Mouse (Mus musculus): ENCODE results near the gene Twist1. TPM values are rescaled to one million over a fixed set of nuclear protein-coding genes. Genes with fewer than 3 reads are reported as not detected.

Twist1 gene
- polyA plus RNA-seq, 1 experiment from 2014 or later, result 0.14 TPM

DNA sequence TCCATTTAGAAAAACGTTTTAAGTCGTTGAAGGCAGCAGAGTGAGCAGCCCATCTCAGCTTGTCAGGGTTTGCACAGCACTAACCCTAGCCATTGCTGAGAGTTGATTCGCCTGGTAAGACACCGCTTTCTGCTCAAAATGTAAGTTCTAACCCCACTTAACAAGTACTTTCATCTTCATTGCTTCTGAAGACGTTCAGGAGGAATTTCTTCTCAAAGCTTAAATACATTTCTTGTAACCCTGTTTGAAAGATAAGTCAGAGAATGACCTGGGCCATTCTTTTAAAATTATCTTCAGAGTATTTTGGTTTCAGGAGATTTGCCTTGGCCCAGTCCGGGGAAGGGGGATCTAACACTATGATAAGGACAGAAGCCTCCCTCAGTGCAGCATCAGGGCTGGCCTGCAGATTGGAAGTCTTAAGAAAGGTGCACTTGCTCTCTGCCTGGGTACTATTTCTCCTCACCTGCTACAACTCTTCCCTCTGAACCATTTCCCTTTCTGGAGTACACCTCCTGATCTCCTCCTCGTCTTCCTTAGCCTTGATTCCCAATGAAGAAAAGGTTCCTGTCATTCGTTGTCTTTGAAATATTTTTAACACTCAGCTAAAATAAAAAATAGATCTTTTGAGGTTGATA, 2.4 kb upstream of the Twist1 start:
- DNase-seq (ENCODE audit: low spot score), result no peak

GRCm38 (mm10) chr12:33955606-33956295, 1.7 kb upstream of the Twist1 start:
- no peak overlapping the region for H3K4me3 ChIP-seq (ENCODE audit: low read depth, low read length)
- WGBS, result 5% methylated on average over 26 of the region's 28 CpGs

More for the DNA sequence above, 2.4 kb upstream of the Twist1 start:
- Histone ChIP-seq H3K4me2 (replicated peaks; ENCODE audit: low read depth, low read length) (no peak overlapping the region), H3K4me3 (ENCODE audit: low read depth, low read length) (no peak overlapping the region), H3K4me1 (ENCODE audit: insufficient read depth, low read depth, low read length) (no peaks in the 10 kb centered on the region), H3K27ac (ENCODE audit: low read length) (no peak overlapping the region), H3K9ac (replicated peaks; ENCODE audit: low read depth) (no peak overlapping the region), H3K36me3 (ENCODE audit: insufficient read depth, low read length) (no peaks in the 10 kb centered on the region), H3K9me3 (ENCODE audit: low read length) (no peaks in the 10 kb centered on the region), H3K27me3 (replicated peaks; ENCODE audit: insufficient read depth, low read length) (peaks cover 53% of the 10 kb centered on the region)
- WGBS, result 21% methylated on average over 8 of the region's 8 CpGs
- ATAC-seq, result no peak
- TF ChIP-seq EP300 (IDR thresholded peaks at IDR 0.05) (no peak), CTCF (IDR thresholded peaks at IDR 0.05) (no peak)

DNA sequence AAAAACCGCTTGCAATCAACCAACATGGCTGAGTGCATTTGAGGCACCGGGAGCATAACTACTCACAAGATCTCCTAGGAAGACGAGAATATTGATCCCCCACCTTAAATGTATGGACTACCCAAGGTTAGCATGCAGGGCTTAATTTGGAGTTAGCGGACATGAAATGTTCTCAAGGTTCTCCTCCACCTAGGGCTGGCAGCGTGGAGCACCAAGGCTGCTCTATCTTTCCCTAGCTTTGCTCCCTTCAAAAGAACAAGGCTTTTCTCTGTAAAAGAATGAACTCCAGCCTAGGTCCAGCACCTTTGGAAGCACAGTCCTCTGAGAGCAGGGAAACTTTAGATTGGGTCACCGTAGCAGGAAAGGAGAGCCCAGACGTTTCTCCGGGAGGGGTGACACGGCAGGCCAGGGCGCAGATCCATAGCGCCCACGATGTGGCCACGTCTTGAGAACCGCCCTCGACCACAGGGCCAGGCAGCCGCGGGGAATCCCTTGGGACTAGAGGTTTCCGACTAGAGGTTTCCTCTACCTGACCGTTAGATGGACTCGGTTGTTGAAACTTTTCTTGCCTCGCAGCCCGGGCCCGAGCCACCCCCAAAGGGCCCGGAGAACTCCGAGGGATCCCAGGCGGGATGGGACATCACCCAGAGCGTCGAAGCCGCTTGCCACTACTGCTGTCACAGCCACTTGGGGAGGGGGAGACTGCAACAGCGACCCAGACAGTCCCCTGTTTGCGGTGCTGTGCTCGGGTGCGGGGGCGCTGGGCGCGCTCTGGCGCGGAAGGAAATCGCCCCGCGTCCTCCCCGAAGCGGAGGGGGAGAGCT, 683 bp upstream of the Twist1 start:
- ATAC-seq, result no peak
- Histone ChIP-seq H3K4me2 (replicated peaks; ENCODE audit: low read depth, low read length) (peak overlapping the region; percentile 91), H3K36me3 (ENCODE audit: insufficient read depth, low read length) (no peaks in the 10 kb centered on the region), H3K27me3 (replicated peaks; ENCODE audit: insufficient read depth, low read length) (peaks cover 68% of the 10 kb centered on the region), H3K27ac (ENCODE audit: low read length) (no peak overlapping the region), H3K9me3 (ENCODE audit: low read length) (no peaks in the 10 kb centered on the region), H3K4me3 (ENCODE audit: low read depth, low read length) (peak overlapping the region; percentile 52), H3K9ac (replicated peaks; ENCODE audit: low read depth) (no peak overlapping the region), H3K4me1 (ENCODE audit: insufficient read depth, low read depth, low read length) (no peaks in the 10 kb centered on the region)
- no peak for DNase-seq (ENCODE audit: low spot score)
- 2% methylated on average over 37 of the region's 43 CpGs for WGBS
- TF ChIP-seq CTCF (IDR thresholded peaks at IDR 0.05) (no peak), EP300 (IDR thresholded peaks at IDR 0.05) (no peak)

More at GRCm38 (mm10) chr12:33955606-33956295, 1.7 kb upstream of the Twist1 start:
- TF ChIP-seq EP300 (IDR thresholded peaks at IDR 0.05), result no peak
- TF ChIP-seq CTCF (IDR thresholded peaks at IDR 0.05), result no peak
- Histone ChIP-seq H3K4me2 (replicated peaks; ENCODE audit: low read depth, low read length) (no peak overlapping the region), H3K36me3 (ENCODE audit: insufficient read depth, low read length) (no peaks in the 10 kb centered on the region), H3K27me3 (replicated peaks; ENCODE audit: insufficient read depth, low read length) (peaks cover 58% of the 10 kb centered on the region), H3K27ac (ENCODE audit: low read length) (no peak overlapping the region), H3K4me1 (ENCODE audit: insufficient read depth, low read depth, low read length) (no peaks in the 10 kb centered on the region), H3K9me3 (ENCODE audit: low read length) (no peaks in the 10 kb centered on the region), H3K9ac (replicated peaks; ENCODE audit: low read depth) (no peak overlapping the region)
- ATAC-seq (no peak), DNase-seq (ENCODE audit: low spot score) (no peak)

GRCm38 (mm10) chr12:33958241-33959194, 1.0 kb downstream of the Twist1 start:
- TF ChIP-seq EP300 (IDR thresholded peaks at IDR 0.05), result no peak
- no peak for TF ChIP-seq CTCF (IDR thresholded peaks at IDR 0.05)
- DNase-seq (ENCODE audit: low spot score), result no peak
- H3K4me3 ChIP-seq (ENCODE audit: low read depth, low read length), result peak overlapping the region; percentile 52
- H3K9me3 ChIP-seq (ENCODE audit: low read length), result no peaks in the 10 kb centered on the region
- H3K4me2 ChIP-seq (replicated peaks; ENCODE audit: low read depth, low read length), result peak overlapping the region; percentile 91
- 2% methylated on average over 49 of the region's 56 CpGs for WGBS
- no peak overlapping the region for H3K27ac ChIP-seq (ENCODE audit: low read length)
- ATAC-seq, result peak; percentile 27; the same call in 1 of the 2 replicates
- H3K9ac ChIP-seq (replicated peaks; ENCODE audit: low read depth), result no peak overlapping the region
- H3K4me1 ChIP-seq (ENCODE audit: insufficient read depth, low read depth, low read length), result no peaks in the 10 kb centered on the region
- H3K27me3 ChIP-seq (replicated peaks; ENCODE audit: insufficient read depth, low read length), result peaks cover 78% of the 10 kb centered on the region
- H3K36me3 ChIP-seq (ENCODE audit: insufficient read depth, low read length), result no peaks in the 10 kb centered on the region

DNA sequence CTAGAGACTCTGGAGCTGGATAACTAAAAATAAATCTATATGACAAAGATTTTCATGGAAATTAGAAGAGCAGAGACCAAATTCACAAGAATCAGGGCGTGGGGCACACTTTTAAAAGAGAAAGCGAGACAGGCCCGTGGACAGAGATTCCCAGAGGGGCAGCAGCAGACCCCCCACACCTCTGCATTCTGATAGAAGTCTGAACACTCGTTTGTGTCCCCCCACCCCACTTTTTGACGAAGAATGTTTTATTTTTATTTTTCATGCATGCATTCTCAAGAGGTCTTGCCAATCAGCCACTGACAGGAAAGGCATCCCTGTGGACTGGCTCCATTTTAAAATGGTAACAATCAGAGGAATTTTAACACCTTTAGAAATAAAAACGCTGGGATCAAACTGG, 1.7 kb downstream of the Twist1 start:
- no peak overlapping the region for H3K4me2 ChIP-seq (replicated peaks; ENCODE audit: low read depth, low read length)
- no peak for ATAC-seq
- 3% methylated on average over 6 of the region's 6 CpGs for WGBS
- H3K4me3 ChIP-seq (ENCODE audit: low read depth, low read length), result 0 out of 2 replicates have a peak overlapping the region, but pooled peaks have one; percentile 52
- TF ChIP-seq CTCF (IDR thresholded peaks at IDR 0.05) (no peak), EP300 (IDR thresholded peaks at IDR 0.05) (no peak)
- no peak overlapping the region for H3K27ac ChIP-seq (ENCODE audit: low read length)
- peaks cover 84% of the 10 kb centered on the region for H3K27me3 ChIP-seq (replicated peaks; ENCODE audit: insufficient read depth, low read length)
- no peak overlapping the region for H3K9ac ChIP-seq (replicated peaks; ENCODE audit: low read depth)
- H3K36me3 ChIP-seq (ENCODE audit: insufficient read depth, low read length), result no peaks in the 10 kb centered on the region
- H3K9me3 ChIP-seq (ENCODE audit: low read length), result no peaks in the 10 kb centered on the region
- H3K4me1 ChIP-seq (ENCODE audit: insufficient read depth, low read depth, low read length), result no peaks in the 10 kb centered on the region
- DNase-seq (ENCODE audit: low spot score), result no peak

Data from lung, postnatal 0 days (tissue).